Mouse (Mus musculus) naive thymus-derived CD4-positive, alpha-beta T cell, adult 2 months (primary cell): ENCODE measurements around the gene Ptpn18.
"Not testable (repeated sequence)": the region's sequence is repeated elsewhere in the genome, so short reads cannot be mapped to it uniquely, and the experiment has no call there.

ENCODE experiments used
- DNase-seq: peaks from one replicate; pipeline ENCODE4 v3.0.0-alpha.2; 2011; ENCODE audit warnings: low read depth

Gene Ptpn18

DNA sequence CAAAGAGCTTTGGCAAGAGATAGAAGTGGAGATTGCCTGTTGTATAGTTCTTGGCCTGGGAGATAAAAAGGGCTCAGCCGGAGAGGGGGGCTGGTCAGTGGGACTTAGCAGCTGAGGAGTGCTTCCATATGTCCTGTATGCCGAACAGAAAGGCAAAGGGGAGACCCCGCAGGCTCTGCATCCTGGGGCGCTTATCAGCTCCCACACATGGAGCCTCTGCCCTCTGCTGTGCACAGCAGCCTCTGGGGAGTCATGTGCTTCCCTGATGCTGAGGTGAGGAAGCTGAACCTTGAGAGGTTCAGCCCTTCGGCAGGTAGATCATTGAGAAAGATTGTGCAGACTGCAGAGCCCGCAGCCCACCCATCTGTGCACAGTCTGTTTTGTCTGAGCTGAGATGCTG is 57.7 kb downstream of the Ptpn18 start:
- DNase-seq, result not testable (repeated sequence)

DNA sequence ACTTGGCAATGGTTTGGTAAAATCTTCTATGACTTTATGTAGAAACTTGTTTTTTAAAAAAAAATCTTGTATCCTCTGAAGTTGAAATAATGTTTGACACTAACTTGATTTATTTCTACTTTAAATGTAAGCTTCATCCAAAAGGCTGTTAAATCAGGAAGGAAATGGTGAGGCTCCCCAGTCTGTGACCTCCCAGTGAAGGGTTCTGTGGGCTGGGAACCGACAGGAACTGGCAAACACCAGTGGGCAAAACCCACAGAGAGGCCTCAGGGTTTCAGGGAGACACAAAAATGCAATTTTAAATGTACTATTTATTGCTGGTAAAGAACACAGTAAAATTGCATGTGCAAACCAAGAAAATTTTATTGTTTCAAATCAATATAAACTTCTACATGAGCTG is 58.2 kb downstream of the Ptpn18 start:
- not testable (repeated sequence) for DNase-seq

DNA sequence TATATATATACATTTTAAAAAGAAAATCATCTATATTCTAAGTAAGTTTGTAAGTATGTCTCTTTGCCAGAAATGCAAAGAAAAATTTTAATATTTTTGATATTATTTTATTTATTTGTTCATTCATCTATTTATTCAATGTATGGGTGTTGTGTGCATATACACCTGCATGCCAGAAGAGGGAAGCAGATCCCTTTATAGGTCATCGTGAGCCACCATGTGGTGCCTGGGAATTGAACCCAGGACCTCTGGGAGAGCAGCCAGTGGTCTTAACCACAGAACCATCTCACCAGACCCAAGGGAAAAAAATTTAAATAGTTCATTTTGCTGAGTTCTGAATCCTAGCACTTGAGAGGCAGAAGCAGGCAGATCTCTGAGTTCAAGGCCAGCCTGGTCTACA is 58.7 kb downstream of the Ptpn18 start:
- DNase-seq, result no peak

GRCm38 (mm10) chr1:34522205-34522849 is 62.8 kb downstream of the Ptpn18 start:
- DNase-seq, result no peak

- DNase-seq, result no peak
Measured at GRCm38 (mm10) chr1:34522850-34523244, 63.3 kb downstream of the Ptpn18 start.

DNA sequence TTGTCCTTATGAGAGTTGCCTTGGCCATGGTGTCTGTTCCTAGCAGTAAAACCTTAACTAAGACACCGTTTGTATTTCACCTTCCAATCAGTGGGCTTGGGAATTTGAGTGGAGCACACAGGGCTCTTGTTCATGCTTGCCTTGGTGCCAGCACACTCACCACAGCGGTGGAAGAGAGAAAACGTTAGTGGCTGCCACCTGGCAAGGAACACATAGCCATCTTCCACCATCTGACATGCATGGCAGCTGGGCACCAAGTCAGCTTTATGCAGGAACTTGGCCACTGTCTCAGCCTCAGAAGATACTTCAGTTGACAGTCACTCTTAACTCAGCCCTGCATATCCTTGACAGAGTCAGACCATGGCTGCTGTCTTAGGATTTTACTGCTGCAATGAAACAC is 64.1 kb downstream of the Ptpn18 start:
- no peak for DNase-seq
